Mouse (Mus musculus) E14TG2a.4 (cell line): ENCODE data around the gene Xrcc6.

Source experiments
- CTCF ChIP-seq: conservative IDR thresholded peaks from 2 replicates; pipeline ENCODE4 v1.5.1; 2014; ENCODE audit warnings: low read length
- NANOG ChIP-seq: IDR thresholded peaks from 2 replicates; pipeline ENCODE4 v1.6.1; 2014; ENCODE audit warnings: borderline replicate concordance, low read length, mixed read lengths
- POU5F1 ChIP-seq: IDR thresholded peaks from 2 replicates; pipeline ENCODE4 v1.6.1; 2014; ENCODE audit warnings: low read length, borderline replicate concordance

DNA sequence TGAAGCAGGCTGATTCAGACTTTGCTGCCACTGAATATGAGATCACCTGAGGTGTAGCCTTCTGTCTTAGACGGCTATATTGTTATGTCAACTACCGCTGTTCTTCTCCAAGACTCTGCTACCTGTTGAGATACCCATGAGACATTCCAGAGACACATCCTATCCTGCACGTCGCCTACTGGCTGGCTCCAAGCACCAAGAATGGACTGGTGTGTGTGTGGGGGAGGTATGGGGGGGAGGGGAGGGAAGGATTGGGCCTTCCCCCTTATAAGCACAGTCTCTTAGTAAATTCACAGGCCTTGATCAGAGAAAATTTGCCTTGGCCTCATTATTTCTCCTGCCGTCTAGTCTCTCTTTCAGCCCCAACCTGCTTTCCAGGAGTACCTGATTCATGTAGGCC, 19.8 kb upstream of the Xrcc6 start:
- TF ChIP-seq CTCF: no peak
- TF ChIP-seq NANOG: no peak
- TF ChIP-seq POU5F1: no peak
